Mouse (Mus musculus) ES-Bruce4 (cell line): ENCODE data around the gene Rasgef1b.

Experiments
- CTCF ChIP-seq: IDR thresholded peaks from one replicate; pipeline ENCODE4 v1.8.1; 2011; ENCODE audit warnings: low read depth, low read length
- EP300 ChIP-seq: IDR thresholded peaks from 2 replicates; pipeline ENCODE4 v1.6.1; 2011; ENCODE audit warnings: low read depth, low read length; ENCODE audit not compliant: insufficient read depth
- POLR2A ChIP-seq: IDR thresholded peaks from one replicate; pipeline ENCODE4 v1.8.1; 2011; ENCODE audit warnings: low read length; ENCODE audit not compliant: insufficient read depth

DNA sequence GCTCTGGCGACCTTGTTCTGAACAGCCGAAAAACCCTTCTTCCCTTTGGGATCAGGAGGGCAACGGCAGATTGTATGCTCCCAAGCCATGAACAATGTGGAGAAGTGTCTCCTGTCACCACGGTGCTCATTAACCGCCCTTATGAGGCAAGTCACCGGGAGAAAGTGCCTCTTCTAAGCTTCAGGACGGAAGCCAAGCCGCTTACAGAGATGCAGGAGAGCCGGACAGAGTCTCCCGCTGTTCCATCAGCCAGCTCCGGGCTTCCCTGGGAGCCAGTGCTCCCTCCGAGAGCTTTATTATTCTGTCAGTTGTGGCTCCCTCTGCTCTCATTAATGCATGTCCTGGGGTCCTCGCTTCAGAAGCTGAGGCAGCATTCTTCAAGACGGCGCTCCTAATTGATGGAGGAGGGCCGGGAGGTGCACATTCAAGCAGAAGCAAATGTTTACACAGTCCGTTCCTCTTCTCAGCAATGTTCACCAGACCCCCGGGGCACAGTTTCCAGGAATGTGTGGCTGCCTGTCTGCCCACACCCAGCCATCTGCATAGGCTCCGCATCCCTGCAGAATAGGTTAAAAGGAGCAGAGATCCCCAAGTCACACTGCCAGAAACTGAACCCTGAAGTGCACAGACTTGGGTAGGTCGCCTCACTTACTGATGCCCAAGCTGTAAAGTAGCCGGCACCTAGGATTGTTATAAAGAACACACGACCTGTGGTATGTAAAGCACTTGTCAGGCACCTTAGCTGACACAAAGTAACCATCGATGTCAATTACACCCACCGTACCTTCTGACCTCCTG, 115.3 kb downstream of the Rasgef1b start:
- TF ChIP-seq POLR2A (no peak), EP300 (peak; percentile 67; the same call in 1 of the 2 replicates), CTCF (no peak)
